Mouse (Mus musculus) ES-Bruce4 (cell line): Measurements from ENCODE around the gene Tbcd.

Source experiments
- CTCF ChIP-seq: IDR thresholded peaks from one replicate; pipeline ENCODE4 v1.8.1; 2011; ENCODE audit warnings: low read depth, low read length
- EP300 ChIP-seq: IDR thresholded peaks from 2 replicates; pipeline ENCODE4 v1.6.1; 2011; ENCODE audit warnings: low read depth, low read length; ENCODE audit not compliant: insufficient read depth

- TF ChIP-seq CTCF (no peak), EP300 (no peak)
Observed at GRCm38 (mm10) chr11:121631410-121631809, 179.7 kb downstream of the Tbcd start.
